Mouse (Mus musculus): ENCODE data around the gene Ppara.

The Ppara gene

DNA sequence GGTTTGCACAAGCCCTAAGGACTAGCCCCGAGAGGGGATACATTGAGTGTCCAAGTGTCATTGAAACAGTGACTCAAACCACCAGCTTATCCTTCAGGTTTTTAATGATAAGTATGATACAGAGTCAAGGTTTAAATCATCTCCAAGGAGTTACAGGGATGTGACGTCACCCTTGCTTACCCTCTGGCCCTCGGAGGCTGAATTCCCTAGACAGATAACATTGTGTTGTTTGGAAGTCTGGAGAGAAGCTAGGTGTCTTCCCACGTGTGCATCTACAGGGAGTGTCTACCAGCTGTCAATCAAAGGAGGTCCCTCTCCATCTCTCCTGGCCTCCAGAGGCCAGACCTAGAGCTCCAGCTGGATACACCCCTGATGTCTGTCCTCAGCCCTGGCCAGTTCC, 72.1 kb downstream of the Ppara start:
- no peak for DNase-seq (ENCODE audit: low read depth, low spot score)

GRCm38 (mm10) chr15:85807404-85807803, 72.6 kb downstream of the Ppara start:
- no peak for DNase-seq (ENCODE audit: low read depth, low spot score)

DNA sequence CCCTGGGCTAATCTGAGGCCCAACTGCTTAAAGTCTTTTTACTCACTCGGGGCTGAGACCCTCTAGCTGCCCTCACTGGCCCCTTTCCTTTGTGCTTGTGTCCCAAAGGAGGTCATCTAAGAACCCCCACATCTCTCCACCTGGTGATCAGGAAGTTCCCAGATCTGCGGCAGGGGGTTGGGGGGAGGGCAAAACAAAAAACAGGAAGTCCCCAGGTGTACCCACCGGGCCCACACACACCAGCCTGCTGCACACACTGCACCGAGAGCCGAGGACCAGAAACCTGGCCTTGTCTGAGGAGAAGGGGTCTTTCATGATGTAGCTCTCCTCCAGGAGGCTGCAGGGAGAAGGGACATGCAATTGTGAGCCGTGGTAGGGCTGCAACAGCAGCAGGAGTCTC, 73.2 kb downstream of the Ppara start:
- DNase-seq (ENCODE audit: low read depth, low spot score): no peak

- no peak for DNase-seq (ENCODE audit: low read depth, low spot score)
Observed at GRCm38 (mm10) chr15:85808434-85808833, 73.7 kb downstream of the Ppara start.

- no peak for DNase-seq (ENCODE audit: low read depth, low spot score)
Observed at GRCm38 (mm10) chr15:85809091-85809490, 74.3 kb downstream of the Ppara start.

DNA sequence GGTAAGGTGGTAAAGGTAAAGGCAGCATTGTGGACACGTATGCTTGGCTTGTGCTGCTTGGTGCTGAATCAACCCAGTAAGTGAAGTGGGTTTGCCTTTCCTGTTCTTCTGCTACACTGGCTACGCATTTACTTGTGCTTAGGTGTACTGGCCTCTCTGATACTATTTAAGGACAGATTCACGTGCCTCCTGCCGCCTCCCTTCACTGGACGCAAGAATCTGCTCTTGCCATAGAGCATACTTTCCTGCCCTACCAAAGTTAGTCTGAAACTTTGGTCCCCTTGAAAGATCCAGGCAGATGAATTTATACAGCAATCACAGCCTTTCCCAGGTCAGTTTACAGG, 75.7 kb downstream of the Ppara start:
- DNase-seq (ENCODE audit: low read depth, low spot score): peak; percentile 28

DNA sequence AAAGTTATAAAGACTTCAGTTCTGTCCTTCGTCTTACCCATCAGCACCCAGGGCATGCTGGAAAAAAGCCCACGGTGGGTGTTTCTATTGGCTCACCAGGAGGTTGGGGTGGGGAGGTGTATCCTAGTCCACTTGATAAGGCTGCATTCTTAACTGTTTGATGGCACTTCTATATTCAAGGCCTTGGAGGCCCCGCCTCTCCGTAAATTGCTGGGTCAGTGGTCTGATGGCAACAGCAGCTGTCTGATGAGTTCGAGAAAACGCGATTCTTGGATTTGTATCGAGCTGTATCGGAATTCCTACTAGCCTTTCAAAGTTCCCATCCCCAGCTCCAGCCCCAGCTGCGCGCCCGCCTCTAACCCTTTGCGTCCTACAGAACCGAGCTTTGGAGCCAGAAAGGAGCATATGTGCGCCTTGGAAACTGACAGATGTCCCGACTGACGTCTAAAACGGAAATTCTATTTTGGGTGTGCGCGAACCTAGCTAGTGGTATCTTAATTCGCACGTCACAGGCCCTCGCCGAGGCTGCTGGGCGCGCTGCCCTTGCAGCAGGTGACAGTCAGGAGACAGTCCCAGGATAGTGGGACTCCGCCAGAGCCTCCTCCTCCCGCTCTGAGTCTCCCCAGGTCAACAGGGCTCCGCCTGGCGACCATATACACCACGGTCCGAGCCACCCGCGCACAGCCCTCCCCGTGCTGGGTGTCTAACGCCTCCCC, 76.2 kb downstream of the Ppara start:
- no peak for DNase-seq (ENCODE audit: low read depth, low spot score)

DNA sequence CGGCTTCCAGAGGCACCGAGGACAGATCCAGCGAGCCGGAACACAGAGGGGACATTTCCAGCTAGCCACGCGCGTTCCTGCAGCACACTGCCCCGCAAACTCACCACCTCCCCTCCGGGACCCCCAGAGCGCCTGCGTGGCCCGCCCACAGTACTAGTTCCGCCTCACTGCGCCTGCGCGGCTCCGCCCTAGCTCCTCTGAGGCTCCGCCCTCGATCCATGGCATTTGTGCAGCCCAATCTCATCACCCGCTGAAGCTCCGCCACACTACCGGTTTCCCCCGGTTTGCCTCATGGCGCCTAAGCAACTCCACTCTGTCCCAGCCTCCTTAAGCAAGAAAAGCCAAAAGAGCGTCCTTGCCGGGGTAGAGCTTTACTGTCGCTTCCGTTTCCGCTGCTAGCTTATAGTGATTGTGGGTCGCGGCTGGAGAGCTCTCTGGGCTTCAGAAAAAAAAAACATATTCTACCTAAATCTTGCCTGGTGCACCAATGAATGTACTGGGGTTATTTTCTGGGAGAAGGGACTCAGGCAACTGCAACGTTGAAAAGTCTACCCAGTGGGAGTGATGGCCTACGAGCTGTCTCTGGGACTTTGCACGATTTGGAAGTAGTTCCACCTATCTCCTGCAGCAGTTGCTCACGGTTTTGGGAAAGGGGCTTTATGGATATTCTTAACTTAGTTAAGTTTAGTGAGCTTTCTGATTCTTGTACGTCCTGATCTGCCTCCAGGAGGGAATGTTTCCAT, 76.9 kb downstream of the Ppara start, which contains the start of gene Cdpf1:
TSS of gene Cdpf1 (minus strand) at position 163 of the 743 bp plus-strand sequence.
- peak; percentile 93 for DNase-seq (ENCODE audit: low read depth, low spot score)

DNA sequence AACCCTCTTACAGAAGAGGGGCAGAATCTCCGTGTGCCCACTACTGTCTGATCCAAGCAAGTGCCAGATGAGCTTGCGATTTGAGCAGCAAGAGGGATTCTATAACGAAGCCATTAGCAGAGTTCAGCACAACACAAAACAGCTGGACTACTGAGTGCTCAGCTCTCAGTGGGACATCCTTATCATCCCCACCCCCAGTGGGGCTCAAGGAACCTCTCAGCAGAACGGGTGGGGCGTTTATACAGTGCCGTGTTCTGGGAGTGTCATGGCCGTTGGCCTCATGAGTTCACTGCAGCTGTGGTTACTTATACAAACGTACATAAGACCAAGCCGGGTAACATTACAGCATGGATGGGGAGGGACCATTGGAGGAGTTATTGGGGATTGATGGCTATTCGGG, 78.6 kb downstream of the Ppara start:
- DNase-seq (ENCODE audit: low read depth, low spot score): no peak

- DNase-seq (ENCODE audit: low read depth, low spot score): no peak
Observed at GRCm38 (mm10) chr15:85821203-85822010, 86.6 kb downstream of the Ppara start, which contains the start of gene Pkdrej. Gene Pkdrej, minus strand, starts transcription at chr15:85821734.

DNA sequence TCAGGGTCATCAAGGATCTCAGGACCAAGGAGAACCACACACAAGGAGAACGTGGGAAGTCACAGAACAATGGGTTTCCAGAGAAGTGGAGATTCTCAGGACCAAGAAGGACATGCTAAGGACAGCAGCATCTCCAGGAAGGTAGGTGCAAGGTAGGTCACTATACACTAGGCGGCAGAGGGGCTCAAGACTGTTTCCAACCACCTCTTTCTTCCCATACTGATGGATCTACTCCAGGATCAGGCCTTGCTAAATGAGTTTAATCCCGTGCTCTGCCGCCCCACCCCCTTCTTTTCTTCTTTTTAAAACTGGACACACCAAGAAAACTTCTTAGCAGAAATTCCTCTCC, 87.2 kb downstream of the Ppara start:
- DNase-seq (ENCODE audit: low read depth, low spot score): no peak

DNA sequence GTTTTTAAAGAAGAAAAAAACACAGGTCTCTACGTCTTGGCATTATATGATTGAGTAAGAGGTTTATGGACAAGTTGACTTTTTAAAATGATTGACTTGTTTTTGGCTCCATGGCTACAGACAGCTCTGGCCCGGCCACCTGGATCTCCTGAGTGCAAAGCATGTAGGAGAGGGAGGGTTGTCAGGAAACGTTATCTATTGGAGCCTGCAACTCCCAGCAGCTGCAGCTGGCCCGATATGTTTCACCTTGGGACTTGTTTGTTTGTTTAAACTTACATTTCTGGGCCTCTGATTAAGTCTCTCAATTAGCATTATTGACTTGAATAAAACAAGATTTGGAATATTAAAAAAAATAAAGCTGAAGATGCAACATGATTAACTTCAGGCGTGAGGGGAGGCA, 91.9 kb downstream of the Ppara start:
- no peak for DNase-seq (ENCODE audit: low read depth, low spot score)

DNA sequence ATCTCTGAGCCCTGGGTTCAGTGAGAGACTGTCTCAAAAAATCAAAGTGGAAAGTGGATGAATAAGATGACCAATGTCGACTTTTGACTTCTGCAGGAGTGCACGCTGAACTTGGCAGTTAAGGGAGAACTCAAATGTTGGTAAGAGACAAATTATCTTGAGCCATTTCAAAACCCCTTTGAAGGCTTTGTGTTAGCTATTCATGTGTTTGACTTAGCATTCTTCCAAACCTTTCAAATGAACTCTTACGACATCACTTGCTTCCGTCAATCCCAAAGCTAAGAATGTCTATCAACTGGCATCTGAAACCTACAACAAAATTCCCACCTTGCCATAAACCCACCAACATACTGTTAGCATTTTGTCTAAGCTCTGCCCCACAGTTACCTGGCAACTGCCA, 93.3 kb downstream of the Ppara start:
- no peak for DNase-seq (ENCODE audit: low read depth, low spot score)

DNA sequence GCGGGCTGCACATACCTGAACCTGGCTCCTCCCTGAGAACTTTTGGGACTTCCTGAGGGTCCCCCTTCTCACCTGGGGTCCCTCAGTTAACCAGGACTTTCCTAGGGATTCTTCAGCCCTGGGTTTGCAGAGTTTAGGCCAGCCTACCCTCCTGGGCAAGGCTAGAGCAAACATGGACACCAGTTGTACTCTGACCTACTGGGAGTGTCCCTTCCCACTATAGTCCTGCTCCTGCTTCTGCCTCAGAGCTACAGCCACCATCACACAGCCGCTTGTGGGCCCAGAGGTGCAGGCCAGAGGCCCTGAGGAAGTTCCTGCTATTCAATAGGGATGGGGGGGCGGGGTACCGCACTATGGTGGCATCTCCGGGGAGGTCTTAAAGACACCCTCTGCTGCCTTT, 94.7 kb downstream of the Ppara start:
- no peak for DNase-seq (ENCODE audit: low read depth, low spot score)

DNA sequence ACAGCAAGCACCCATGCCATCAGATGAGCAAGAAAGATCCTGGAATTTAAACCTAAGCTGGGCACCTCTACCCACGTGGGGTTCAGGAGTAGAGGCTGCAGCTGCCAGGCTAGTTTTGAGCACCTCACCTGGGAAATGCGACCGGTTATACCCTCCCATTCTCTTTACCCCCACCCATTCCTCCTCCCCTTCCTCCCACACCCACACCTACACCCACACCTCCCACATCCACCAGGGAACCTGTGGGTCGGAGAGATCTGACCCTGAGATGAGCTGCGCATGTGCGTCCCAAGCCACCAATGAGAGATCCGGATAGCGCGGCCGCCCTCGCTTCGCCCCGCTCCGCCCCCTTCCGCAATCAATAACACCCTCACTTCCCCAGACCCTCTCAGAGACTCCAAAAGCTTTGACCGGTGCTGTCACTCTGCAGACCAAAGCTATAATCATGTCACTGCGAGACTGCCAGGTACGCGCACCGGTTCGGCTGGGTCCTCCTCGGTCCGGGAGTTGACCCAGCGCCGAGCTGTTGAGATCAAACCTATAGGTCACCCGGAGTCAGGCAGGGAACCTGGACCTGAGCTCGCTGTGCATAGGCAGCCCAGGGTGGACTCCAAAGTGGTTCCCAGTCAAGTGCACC, 97.3 kb downstream of the Ppara start, which contains the start of gene Ttc38:
TSS of gene Ttc38 (plus strand) at position 353 of the 637 bp plus-strand sequence.
- peak; percentile 91 for DNase-seq (ENCODE audit: low read depth, low spot score)

GRCm38 (mm10) chr15:85832599-85832998, 97.8 kb downstream of the Ppara start:
- no peak for DNase-seq (ENCODE audit: low read depth, low spot score)

- DNase-seq (ENCODE audit: low read depth, low spot score): peak; percentile 40
Observed at GRCm38 (mm10) chr15:85835335-85835734, 100.6 kb downstream of the Ppara start.

GRCm38 (mm10) chr15:85836887-85837286, 102.1 kb downstream of the Ppara start:
- no peak for DNase-seq (ENCODE audit: low read depth, low spot score)

DNA sequence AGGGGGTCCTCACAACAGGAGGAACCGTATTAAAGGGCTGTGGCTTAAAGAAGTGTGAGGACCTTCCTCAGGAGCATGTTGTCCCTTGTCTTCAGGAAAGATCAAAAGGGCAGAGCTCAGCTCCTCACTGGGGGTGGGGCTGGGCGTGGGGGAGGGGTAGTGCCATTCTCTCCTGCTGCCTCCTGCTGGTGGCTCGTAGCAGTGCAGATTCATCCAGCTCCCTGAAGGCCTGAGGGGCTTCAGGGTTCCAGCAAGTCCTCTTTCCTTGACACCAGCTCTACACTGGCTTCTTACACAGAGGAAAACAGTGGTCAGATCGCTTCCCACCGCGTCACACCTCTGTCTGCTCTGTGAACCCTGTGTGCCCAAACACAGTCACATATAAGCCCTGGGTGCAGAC, 106.2 kb downstream of the Ppara start:
- peak; percentile 35 for DNase-seq (ENCODE audit: low read depth, low spot score)

DNA sequence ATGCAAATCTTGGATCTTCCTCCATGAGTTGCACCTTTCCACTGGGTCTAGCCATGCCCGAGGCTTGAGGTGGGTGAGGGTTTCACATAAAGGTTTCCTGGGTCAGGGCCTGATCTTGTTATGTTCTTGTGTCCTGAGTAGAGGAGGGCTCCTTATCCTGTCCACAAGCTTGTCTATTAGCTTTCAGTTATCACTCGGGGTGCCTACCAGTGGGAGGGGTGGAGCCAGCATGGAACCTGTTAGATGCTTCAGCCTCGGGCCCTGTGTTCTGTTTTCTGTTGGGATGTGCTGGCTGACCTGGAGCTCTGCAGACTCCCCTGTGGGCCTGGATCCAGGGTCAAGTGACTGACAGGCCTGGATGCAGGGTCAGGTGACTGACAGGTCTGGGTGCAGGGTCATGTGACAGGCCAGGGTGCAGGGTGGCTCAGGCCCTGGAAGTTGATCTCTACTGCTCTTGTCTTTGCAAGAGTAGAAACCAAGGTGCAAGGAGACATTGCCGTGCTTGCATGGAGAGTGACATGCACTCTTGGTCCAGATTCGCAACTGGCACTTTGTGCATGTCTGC, 107.1 kb downstream of the Ppara start:
- no peak for DNase-seq (ENCODE audit: low read depth, low spot score)

DNA sequence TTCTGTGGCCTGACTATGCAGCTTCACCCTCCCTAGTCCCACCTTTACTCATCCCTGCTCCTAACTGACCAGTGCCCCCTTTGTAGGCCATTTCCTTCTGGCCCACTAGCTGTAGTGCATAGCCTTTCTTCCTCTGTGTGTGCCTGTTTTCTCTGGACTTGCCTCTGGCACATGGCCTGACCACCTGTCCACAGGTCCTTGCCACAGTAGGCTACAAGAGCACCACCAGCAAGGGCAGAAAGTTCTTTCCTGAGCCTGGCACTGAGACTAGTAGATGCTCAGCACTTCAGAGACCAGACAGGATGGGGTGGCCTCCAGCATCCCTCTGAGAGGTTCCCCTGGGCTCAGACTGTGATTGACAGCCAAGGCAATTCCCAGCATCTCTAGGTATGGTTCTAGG, 110.3 kb downstream of the Ppara start:
- no peak for DNase-seq (ENCODE audit: low read depth, low spot score)
